Mouse (Mus musculus) thymus, postnatal 4 days (tissue): ENCODE results near the gene Pdzd2.

ENCODE experiments used
- DNase-seq: peaks from one replicate; pipeline ENCODE4 v3.0.0; 2021

The Pdzd2 gene

DNA sequence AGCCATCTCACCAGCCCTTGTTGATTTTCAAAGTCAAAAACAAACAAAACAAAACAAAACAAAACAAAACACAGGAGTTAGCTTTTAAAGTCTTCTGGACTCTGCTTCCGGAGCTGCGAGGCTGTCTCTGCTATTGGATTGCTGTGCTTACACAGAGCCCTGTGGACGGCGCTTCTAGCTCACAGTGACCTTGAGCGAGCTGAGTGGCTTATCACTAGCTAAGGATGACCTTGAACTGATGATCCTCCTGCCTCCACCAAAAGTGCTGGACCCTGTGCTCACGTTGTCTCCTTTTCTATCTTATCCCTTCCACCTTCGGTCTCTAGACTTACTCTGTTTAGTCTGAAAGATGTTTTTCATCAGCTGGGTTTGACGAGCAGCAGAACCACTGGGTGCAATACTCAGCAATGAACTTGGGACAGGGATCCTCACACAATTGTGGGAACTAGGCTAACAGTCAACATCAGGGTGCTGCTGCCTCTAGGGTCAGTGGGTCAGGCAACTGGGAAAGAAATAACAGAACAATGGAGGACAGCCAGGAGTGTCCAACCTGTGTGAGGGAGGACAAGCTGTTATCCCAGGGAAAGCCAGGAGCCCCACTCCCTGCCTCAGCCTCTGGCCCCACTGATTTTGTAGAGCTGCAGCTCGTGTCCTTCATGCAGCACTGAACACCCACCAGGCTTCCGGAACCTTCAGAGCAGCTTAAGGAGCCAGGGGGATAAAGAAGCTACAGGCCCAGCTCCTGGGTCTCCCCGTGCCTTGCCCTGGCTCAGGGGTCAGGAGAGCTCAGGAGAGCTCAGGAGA is 172.9 kb downstream of the Pdzd2 start:
- no peak for DNase-seq

DNA sequence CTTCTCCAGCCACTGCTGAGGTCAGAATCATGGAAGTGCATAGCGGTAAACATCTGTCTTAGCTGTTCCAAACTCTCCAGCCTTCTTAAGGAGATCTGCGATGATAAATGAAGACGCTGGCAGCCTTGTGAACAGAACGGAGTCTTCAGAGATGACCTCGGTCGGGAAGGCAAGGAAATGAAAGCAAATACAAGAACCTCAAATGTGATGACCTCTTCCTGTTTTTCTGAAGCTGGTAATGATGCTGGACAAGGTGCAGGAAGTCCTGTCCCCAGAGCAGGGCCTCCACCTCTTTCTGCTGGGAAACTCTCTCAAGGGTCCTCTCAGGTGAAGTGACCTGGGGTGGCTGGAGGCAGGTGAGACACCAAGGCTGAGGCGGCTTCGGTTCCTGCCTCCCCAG is 174.4 kb downstream of the Pdzd2 start:
- no peak for DNase-seq

DNA sequence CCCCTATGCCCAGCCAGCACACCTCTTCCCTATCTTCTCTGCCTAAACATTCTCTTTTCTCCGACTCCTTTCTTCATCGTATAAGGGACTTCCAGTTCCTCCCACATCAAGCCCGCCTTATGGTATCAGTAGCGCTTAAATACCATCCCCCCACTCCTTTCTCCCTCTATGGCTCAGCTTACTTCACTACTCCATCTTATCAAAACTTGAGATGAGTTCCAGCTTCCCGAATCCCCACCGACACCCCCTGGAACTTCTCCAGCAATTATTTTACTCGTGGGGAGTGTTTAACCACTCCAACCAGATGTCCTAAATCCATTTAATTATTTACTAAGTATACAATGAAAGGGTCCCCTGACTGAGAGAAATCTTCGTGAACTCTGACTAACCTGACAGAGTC is 179.2 kb downstream of the Pdzd2 start:
- DNase-seq = no peak

DNA sequence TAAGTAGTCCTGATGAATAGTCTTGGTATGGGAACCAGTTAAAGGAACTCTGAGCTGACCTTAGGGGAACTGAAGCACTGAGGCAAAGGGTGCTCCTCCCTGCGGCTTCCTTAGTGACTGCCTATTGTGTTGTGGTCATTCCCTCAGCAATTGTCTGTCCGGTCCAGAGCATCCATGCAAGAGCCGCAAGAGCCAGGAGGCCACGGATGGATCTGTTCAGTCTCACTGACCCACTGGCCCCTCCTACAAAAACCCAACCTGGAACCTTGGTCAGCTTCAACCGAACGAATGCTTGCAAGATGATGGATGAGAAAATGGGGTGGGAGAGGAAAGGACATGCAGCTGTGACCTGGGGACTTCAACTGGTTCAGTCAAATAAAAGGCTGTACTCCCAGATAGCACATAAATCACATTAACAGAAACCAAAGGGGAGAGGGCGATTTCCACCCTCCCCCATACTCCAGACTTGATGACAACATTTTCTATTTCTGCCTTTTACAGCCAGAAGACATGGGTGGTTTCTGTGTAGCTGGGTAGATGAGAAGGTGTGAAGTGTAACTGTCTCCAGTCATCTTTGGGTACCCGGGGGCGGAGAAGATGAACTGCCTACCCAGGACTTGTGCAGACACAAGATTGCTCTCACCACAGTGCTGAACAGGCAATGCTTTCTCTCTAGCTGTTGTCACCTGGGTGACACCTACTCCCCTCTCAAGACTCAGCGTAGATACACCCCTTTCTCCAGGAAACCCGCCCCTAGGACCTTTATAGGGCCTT is 181.9 kb downstream of the Pdzd2 start:
- DNase-seq = no peak

DNA sequence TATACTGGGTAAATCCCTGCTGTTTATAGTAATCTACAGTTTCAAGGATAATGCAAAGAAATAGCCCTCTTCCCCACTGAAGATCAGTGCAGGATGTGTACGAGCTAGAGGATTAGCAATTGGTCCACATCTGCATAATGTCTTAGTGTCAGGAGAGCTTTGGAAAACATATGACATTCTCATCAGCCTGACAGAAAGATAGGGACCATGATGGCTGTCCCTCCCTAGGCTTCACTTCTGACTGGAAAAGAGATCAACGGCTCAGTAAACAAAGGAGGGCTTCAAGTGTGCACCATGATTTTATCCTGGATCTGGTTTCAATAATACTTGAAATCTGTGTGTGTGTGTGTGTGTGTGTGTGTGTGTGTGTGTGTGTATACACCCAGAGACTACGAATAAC is 186.5 kb downstream of the Pdzd2 start:
- DNase-seq = no peak

DNA sequence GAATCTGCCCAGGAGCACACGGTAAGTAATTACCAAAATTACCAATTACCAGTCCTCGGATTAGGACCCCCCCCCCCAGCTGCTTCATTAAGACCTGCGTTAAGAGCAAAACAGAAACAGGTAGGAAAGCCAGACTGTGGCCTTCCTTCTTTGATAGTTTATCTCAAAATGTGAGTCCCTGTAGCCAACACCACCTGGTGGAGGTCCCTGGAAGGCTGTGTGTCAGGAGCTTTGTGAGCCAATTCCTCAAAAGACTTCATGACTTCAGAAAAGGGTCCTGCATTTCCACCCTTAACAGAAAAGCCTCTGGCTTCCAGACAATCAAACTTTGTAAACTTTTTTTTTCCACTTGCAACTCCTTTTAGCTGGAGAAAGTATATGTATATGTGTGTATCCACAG is 188.8 kb downstream of the Pdzd2 start:
- peak; percentile 62 for DNase-seq

DNA sequence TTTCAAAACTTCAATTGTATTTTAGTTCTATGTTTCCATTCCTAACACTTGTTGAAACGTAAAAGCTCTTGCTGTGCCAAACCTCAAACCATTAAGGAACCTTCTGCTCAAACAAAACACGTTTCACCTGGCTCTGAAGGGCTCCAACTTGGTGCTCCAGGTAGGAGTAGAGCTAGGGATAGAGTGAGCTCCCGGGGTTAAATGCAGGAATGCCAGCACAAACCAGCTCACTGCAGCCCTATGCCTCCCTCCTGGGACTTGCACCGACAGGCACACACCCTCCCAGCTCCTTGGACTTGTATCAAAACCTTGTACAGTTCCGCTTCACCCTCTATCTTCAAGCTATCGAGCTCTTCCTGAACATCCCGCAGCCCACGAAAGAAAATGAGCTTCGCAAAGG is 189.3 kb downstream of the Pdzd2 start:
- DNase-seq = no peak

DNA sequence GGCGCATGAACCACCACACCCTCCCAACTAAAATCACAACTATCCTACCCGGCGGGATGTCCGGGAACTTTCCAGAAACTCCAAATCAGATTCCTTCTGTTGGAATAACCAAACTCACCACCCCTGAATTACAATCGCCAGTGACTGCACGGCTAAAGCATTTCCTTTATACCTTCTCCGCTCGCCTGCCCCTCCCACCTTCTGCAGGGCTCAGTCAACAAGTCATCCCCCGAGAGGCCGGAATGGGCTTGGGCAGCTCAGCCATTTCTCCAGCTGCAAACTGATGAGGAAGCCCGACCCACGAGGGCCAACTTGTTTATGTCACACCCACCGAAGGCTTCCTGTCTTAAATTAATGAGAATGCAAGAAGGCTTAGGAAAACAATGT is 189.8 kb downstream of the Pdzd2 start:
- peak; percentile 37 for DNase-seq

DNA sequence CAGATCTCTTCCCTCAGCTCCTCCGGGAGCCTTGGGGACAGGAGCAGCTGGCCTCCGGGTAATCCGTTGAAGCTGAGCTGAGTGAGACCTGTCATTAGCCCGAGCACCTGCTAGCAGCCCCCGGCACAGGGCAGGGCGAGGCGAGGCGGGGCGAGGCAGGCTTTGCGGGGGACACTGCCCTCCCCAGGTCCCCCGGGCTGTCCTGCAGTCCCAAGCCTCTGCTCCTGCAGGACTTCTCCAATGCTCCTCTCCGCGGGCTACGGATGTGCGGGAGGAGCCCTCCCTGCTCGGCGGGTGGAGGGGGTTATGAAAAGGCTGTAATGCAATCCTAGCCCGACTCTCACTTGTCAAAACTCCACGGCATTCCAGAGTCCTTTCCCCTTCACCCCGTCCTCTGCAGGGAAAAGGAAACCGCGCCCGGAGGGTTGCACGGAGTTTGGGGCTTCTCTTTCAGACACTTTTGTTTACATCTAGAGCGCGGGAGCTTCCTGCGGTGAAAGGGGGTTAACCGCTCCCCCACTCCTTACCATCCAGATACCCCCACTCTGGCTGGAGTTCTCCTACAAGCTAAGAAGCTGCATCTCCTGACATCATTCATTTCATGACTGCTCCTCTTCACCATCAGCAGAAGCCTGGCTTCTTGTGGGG is 190.3 kb downstream of the Pdzd2 start:
- peak; percentile 50 for DNase-seq

DNA sequence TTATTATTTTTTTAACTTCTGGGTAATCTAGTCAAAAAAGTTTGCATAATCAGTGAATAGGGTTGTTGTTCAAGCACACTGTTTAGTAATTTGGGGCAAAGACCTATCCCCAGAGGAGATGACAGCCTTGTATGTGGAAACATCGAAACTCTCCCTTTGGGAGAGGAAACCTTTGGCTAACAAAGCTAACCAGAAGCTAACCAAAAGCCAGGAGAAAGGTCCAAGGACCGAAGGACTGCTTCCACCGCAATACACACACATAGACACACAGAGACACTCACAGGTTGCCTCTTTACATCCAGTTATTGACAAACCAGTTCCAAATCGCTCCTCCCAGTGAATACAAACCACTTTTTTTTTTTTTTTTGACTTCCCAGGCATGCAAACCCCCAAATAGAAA is 191.0 kb downstream of the Pdzd2 start:
- DNase-seq = no peak

DNA sequence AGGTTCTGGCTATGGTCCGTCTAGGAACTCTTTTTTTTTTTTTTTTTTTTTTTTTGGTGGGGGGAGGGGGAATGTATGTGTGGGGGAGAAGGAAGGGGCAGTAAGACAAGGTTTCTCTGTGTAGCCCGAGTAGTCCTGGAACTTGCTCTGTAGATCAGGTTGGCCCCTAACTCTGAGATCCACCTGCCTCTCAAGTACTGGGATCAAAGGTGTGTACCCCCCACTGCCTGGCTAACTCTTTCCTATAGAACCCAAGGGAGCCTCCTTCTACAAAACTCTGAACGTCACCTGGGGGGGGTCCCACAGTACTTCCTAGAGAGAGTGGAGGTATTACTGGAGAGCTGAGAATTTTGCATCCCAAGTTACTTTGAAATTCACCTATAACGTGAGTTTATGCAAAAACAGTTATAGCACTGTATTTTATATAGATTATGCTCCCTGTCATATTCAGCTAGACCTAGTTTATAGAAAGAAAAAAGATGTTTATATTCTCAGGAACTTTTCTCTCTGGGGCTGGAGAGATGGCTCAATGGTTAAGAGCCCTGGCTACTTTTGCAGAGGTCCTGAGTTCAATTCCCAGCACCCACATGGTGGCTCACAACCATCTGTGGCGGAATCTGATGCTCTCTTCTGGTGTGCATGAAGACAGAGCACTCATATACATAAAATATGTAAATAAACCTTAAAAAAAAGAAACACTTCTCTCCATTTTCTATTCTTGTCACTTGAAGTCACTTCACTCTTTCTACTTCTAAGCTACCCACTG is 191.9 kb downstream of the Pdzd2 start:
- no peak for DNase-seq

DNA sequence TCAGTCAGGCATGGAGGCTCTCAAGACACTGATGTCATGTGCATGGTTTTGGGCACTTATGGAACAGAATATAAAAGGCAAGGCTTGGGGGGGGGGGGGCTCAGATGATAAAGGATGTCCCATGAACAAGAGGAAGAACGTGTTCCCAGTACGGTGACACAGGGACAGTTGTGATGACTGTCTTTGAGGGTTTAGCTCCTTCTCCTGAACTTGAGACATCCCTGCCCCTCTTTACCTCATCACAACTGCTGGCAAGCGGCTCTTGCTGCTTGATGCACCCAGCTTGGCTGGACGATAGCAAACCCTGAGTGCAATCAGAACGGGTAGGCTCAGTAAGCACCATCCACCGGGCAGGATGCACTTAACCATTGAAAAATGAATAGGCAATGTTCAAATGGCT is 192.9 kb downstream of the Pdzd2 start:
- no peak for DNase-seq

DNA sequence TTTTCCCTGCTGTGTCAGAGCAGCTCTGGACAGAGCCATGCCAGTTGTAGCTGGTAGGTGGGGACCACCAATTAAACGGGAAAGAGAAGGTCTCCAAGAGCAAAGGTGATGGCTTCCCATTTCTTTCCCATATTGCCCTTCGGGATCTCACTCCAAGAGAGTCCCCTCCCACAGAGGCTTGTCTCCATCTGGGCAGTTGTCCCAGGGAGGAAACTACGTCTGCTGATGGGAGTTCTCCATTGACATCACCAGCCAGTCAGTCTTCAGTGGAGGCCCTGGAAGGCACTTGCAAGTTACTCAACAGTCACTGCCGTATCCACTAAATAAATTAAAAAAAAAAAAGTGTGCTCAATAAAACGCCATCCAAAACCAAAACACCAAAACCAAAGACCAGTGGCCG is 194.1 kb downstream of the Pdzd2 start:
- no peak for DNase-seq

DNA sequence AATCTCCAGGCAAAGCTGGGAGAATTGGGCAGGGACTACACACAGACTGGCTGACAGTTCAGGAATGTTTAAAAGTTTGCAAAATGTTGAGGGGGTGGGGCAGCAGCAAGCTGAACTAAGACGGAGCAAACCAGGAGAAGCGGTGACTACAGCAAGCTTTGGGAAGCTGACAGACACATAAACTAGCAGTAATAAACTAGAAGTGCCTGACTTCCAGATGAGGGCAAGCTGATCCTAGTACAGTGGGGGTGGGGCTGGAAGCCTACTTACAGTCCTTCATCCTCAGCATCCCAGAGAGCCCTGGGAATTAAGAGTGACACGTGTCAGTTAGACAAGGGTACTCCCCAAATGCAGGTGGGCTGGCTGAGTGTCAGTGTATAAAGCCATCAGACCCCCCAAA is 194.5 kb downstream of the Pdzd2 start:
- DNase-seq = no peak

DNA sequence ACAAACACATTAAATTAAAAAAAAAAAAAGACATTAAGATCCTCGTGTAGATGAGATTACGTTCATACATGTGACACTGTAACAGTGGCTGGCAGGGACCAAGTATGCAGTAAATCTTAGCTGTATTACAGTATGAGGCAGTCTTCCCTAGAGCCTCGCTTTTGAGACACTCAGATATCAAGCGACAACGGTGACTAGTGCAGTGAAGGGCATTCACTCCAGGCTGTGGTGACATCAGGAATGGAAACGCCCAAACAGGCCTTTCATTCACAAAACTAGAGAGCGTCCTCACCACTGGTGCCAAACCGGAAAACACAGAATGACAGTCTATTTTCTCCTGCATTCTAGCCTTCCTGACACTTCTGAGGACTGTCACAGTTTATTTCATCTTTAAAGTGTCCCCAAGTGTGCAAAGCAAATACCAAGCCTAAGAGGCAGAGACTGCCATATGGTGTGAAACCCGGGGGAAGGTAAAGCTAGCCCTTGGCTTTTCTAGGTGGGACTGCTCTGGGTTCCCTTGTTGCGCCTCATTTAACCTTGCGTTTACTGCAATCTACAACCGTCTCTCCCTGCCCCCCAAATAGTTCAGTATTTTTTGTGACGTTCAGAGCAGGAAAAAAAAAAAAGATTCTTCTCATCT is 195.9 kb downstream of the Pdzd2 start:
- no peak for DNase-seq

DNA sequence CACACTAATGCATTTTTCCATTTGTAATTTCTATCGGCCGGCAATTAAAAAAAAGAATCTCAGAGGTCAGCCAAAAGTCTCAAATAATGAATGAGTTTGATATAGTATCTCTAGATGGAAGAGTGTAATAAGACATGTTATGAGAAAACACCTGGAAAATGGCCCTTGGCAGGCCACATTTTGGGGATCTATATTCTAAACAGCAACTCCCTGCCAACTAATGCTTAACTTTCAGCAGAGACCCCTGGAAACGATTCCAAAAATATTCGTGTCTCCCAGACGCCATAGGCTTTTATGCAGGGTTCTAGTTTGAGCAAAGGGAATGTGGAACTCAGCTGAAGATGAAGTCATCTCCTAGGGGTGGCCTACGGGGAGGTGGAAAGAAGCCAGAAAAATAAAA is 197.4 kb downstream of the Pdzd2 start:
- DNase-seq = no peak

DNA sequence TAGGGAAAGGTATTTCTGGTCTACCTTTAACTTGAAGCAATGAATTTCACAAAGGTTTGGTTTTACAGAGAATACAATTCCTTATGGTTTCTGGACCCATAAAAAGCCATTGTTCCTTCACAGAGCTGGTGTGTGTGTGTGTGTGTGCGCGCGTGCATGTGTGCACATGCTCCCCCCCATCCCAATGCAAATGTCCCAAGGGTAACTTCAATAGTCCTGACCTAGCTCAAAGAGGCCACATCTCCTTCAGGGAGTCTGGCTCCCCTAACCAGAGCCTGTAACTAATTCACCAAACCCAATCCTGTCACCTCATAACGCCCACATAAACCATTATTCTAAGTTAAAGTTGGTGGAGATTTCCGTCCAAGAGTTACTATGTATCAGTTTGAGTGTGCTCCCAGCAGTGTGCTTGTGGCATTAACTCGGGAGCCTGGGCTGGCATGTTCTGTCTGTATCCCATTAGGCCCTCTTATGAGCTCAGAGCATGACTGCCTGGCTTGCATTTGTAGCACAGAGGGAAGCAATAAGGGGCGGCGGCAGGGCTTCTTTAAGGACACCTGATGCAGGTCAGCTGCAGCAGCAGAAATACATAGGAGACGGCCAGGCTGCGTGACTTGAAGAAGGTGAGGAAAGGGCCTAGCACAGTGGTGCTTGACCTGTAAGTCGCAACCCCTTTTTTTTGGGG is 200.0 kb downstream of the Pdzd2 start:
- DNase-seq = no peak

DNA sequence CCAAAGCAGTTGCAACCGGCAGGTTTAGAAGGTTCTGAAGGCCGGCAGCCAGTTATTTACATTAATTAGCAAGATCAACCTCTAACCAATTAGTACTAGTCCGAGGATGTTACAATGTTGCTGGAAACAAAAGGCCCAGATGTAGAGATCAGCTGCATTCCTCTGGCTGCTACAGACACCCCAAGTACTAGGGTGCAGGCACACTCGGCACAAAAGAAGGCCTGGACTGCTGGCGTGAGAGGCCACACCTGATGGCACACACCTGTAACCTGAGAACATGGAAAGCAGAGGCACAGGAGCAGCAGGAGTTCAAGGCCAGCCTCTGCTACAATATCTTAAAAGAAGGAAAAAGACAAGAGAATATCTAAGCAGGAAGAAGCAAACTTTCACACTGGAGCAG is 206.5 kb downstream of the Pdzd2 start:
- DNase-seq = no peak

DNA sequence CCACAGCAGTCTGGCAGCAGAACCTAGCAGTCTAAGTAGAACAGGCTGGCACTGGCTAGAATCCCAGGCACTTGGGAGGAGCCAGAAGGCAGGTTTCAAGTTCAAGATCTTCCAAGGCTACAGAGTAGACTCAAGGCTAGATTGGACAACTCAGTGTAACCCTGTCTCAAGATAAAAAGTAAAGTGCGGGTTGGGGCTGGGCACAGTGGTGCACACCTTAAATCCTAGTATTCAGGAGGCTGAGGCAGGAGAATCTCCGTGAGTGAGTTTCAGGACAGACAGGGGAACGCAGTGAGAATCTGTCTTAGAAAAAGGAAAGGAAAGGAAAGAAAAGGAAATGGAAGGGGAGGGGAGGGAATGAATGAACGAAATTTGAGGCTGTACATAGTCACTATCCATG is 207.2 kb downstream of the Pdzd2 start:
- DNase-seq = no peak

DNA sequence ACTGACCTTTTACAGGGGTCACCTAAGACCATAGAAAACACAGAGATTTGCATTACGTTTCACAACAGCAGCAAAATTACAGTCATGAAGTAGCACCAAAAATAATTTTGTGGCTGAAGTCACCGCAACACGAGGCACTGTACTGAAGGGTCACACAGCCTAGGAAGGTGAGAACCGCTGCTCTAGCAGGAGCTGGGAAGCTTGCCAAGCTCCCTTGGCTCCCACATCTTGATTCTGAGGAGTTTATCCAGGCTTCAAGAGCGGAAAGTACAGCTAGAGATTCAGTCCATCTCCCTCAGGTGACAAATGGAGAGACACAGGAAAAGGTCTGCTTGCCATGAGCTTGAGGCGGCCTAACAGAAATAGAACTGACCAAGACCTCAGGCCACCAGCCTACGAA is 216.9 kb downstream of the Pdzd2 start:
- no peak for DNase-seq

DNA sequence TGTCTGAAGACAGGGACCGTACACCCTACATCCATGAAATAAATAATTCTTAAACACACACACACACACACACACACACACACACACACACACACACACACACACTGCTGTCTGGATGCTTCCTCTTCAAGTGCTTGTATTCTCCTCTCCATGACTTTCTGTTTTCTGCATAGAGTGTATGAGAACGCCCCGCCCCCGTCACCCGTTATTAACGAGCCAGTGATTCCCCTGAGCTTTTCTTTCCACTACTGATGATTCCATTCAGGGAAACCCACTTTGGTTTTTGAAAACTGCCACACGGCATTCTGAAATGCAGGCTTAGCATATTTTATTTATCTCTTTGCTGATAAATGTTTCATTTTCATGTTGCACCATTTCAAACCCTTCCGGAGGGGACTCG is 219.4 kb downstream of the Pdzd2 start:
- no peak for DNase-seq

DNA sequence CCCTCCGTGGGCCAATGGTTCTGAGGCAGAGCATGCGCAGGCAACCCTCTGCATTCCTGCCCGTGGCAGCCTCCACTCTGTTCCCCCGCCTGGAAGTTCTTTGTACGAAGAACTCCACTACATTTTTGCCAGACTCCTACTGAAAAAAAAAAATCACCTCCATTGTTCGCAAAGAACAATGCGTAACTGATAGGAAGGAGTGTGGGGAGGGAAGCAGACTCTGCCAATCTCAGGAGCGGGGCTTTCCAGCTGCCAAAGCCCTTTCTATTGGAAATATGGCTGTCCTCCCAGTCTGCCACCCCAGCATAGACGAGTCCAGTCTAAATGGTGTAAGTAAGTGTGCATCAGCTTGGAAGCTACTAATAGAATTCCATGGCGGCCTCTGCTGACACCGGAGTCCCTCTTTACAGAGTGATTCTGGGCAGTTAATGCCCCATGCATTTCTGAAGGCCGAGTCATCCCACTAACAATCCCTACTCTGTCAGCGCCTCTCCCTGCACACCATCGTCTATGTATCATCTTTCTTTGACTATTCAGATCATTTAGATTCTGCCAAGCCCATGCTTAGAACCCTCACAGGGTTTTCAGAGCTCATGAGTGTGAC is 221.3 kb downstream of the Pdzd2 start:
- no peak for DNase-seq
